Mouse (Mus musculus) E14TG2a.4 (cell line): Measurements from ENCODE around the gene Olfr370.

Experiments used
- CTCF ChIP-seq: conservative IDR thresholded peaks from 2 replicates; pipeline ENCODE4 v1.5.1; 2014; ENCODE audit warnings: low read length
- NANOG ChIP-seq: IDR thresholded peaks from 2 replicates; pipeline ENCODE4 v1.6.1; 2014; ENCODE audit warnings: borderline replicate concordance, low read length, mixed read lengths

DNA sequence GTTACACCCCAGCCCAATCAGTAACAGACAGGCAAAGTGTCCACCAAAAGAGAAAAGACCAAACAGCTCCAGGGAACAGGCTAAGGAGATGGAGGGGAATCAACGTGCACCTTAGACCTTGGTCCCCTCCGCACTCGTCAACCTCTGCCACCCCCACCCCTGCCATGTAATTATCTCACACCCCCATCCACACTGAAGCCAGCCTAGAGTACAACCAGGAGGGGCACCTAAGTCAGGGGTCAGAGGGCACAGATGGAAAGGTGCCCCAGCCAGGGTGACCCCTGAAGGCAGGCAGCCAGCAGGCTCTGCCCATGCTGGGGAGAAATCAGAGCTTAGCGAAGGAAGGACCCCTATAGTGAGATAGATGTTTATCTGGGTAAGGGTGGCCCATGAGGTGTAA, 41.3 kb downstream of the Olfr370 start:
- no peak for TF ChIP-seq CTCF
- no peak for TF ChIP-seq NANOG
